Mouse (Mus musculus) intestine, postnatal 0 days (tissue): ENCODE data around the gene Gm5089. TPM values are rescaled to one million over a fixed set of nuclear protein-coding genes. Genes with fewer than 3 reads are reported as not detected.

Experiments used
- ATAC-seq: fragments of 200-750 bp; cut with Nextera tagmentation; 2 replicates; pipeline ENCODE4 v1.8.0; 2017; ENCODE audit warnings: mild to moderate bottlenecking, moderate TSS enrichment, moderate library complexity
- H3K27ac ChIP-seq: fragments of 300-500 bp; sonication (generic); 2 replicates; pipeline ENCODE4 v1.5.1; 2014; ENCODE audit warnings: mild to moderate bottlenecking, low read depth, low read length, moderate library complexity
- H3K27me3 ChIP-seq: fragments of 300-500 bp; sonication (generic); replicated peaks from 2 replicates; pipeline ENCODE4 v1.6.1; 2014; ENCODE audit warnings: low read length, mixed read lengths; ENCODE audit not compliant: control insufficient read depth, insufficient read depth
- H3K36me3 ChIP-seq: fragments of 300-500 bp; sonication (generic); 2 replicates; pipeline ENCODE4 v1.6.1; 2014; ENCODE audit warnings: mild to moderate bottlenecking, moderate library complexity; ENCODE audit not compliant: control insufficient read depth, insufficient read depth
- H3K4me1 ChIP-seq: fragments of 300-500 bp; sonication (generic); replicated peaks from 2 replicates; pipeline ENCODE4 v1.6.1; 2014; ENCODE audit warnings: antibody characterized with exemption, low read length, mixed read lengths; ENCODE audit not compliant: control insufficient read depth, insufficient read depth
- H3K4me2 ChIP-seq: fragments of 300-500 bp; sonication (generic); replicated peaks from 2 replicates; pipeline ENCODE4 v1.6.1; 2014; ENCODE audit warnings: low read depth, mild to moderate bottlenecking, moderate library complexity
- H3K4me3 ChIP-seq: fragments of 300-500 bp; sonication (generic); 2 replicates; pipeline ENCODE4 v1.5.1; 2014; ENCODE audit warnings: low read depth, low read length
- H3K9ac ChIP-seq: fragments of 300-500 bp; sonication (generic); 2 replicates; pipeline ENCODE4 v1.6.1; 2014; ENCODE audit warnings: mild to moderate bottlenecking, low read depth, low read length
- H3K9me3 ChIP-seq: fragments of 300-500 bp; sonication (generic); 2 replicates; pipeline ENCODE4 v1.6.1; 2016; ENCODE audit warnings: mixed run types; ENCODE audit not compliant: control insufficient read depth
- CTCF ChIP-seq: sonication (generic); IDR thresholded peaks from 2 replicates; pipeline ENCODE4 v1.5.1; 2016; ENCODE audit warnings: low read depth, mild to moderate bottlenecking, control low read depth, antibody characterized with exemption, moderate library complexity
- WGBS: fragments of 180-500 bp; shearing (Covaris S2); extraction: QIAGEN DNeasy Blood & Tissue Kit; methylation state at CpG from one replicate; pipeline ENCODE4 v1.1.7; 2014; 5-methylcytosine and 5-hydroxymethylcytosine counted together
- polyA plus RNA-seq: library from polyadenylated mRNA; unstranded; fragments of >200 nt; fragmentation: Nextera tagmentation; extraction: Ambion mirVana; gene quantifications from 2 replicates; pipeline ENCODE4 v1.2.1, GENCODE M21; 2015

The Gm5089 gene
- polyA plus RNA-seq, 1 experiment from 2014 or later = not detected

DNA sequence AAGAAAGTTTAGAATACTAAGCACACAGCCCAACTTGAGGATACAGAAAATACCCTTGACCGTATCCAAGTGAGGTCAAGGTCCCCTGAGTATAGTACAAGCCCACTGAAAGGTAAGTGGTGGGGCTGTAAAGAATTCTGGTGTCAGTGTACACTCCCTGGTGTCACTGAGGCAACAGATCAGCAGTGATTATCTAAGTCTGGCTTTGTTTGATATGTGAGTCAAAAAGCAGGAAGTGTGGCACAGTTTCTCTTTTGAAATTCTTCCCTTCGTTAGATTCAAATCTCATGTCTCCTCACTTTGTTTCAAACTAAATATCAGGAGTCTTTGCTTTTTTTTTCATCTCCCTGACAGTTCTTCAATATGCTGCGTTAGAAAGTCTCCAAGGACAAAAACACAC, 18.4 kb downstream of the Gm5089 start:
- 42% methylated on average over 3 of the region's 3 CpGs for WGBS
- no peaks in the 10 kb centered on the region for H3K36me3 ChIP-seq
- H3K9ac ChIP-seq = no peak overlapping the region
- no peak for ATAC-seq
- TF ChIP-seq CTCF = no peak
- H3K27me3 ChIP-seq = 0 out of 2 replicates have a peak, but pooled peaks cover 3% of the 10 kb centered on the region
- H3K4me1 ChIP-seq = no peaks in the 10 kb centered on the region
- H3K27ac ChIP-seq = no peak overlapping the region
- no peak overlapping the region for H3K4me3 ChIP-seq
- no peaks in the 10 kb centered on the region for H3K9me3 ChIP-seq
- H3K4me2 ChIP-seq = no peak overlapping the region

DNA sequence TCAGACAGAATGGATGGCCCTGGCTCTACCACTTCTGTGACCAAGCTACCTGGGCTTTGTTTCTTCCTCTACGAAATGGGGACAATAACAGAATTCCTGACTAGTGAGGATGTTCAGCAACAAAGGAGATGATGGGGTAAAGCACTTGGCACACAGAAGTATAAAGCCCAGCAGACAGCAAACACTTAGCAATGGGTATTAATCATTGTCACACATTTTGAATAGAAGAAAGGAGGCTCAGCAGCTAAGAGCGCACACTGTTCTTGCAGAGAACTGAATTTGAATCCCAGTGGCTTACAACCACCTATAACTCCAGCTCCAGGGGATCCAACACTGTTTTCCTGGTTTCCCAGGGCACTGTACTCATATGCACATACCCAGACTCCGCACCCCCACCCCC, 23.3 kb downstream of the Gm5089 start:
- Histone ChIP-seq H3K27ac (no peak overlapping the region), H3K27me3 (0 out of 2 replicates have a peak, but pooled peaks cover 3% of the 10 kb centered on the region), H3K4me3 (no peak overlapping the region), H3K4me2 (no peak overlapping the region), H3K9ac (no peak overlapping the region), H3K36me3 (no peaks in the 10 kb centered on the region), H3K9me3 (no peaks in the 10 kb centered on the region), H3K4me1 (no peaks in the 10 kb centered on the region)
- no peak for TF ChIP-seq CTCF
- WGBS = 75% methylated on average over 3 of the region's 3 CpGs
- no peak for ATAC-seq

DNA sequence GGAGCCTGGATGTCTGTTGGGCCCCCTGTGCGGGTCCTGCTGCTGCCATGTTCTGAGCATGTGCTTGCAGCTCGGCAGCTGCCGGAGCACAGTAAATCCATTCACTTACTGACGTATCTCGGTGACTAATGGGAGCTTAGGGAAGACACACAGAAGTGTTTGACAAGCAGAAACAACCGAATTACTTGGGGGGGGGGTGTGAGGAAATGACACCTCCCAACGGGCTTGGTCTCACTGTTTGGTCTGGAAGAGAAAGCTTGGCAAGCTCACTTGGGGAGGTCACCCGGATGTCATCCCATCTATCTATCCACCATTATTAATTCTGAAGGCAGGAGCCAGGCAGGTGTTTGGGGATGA, 23.7 kb downstream of the Gm5089 start:
- Histone ChIP-seq H3K36me3 (no peaks in the 10 kb centered on the region), H3K27ac (no peak overlapping the region), H3K4me2 (no peak overlapping the region), H3K4me3 (no peak overlapping the region), H3K9ac (no peak overlapping the region), H3K4me1 (no peaks in the 10 kb centered on the region), H3K27me3 (0 out of 2 replicates have a peak, but pooled peaks cover under 1% of the 10 kb centered on the region), H3K9me3 (no peaks in the 10 kb centered on the region)
- no peak for TF ChIP-seq CTCF
- 50% methylated on average over 8 of the region's 8 CpGs for WGBS
- ATAC-seq = no peak

DNA sequence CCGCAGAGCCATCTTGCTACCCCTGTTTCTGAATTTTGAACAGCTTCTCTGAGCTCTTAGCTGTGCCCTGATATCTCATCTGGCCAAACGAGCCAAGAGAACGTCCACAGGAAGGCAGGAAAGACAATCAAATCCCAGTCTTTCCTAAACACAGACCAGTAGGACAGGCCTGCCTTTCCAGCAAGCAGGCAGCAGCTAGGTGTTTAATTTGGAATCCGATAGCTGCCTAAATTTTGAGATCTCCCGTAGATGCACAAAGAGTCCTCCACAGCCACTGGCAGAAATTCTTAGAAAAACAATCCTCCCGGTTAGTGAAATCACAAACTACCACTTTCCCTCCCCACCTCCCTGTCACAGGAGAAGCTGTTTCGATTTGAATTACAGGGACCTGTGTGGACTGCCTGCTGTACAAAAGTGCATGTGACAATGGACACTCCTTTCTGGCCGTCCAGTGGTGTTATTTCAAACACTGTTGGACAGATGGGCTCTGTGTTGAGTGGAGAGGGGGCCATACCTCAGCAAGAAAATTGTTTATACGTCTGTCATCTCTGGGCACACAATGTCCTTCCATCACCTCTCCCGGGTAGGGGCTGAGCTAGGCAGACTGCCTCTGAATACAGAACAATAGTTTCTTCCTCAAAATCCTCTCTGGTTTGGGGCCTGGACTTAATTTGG, 24.2 kb downstream of the Gm5089 start:
- H3K4me2 ChIP-seq = no peak overlapping the region
- no peaks in the 10 kb centered on the region for H3K27me3 ChIP-seq
- H3K36me3 ChIP-seq = no peaks in the 10 kb centered on the region
- no peak overlapping the region for H3K27ac ChIP-seq
- H3K9ac ChIP-seq = no peak overlapping the region
- no peaks in the 10 kb centered on the region for H3K9me3 ChIP-seq
- no peak for TF ChIP-seq CTCF
- no peaks in the 10 kb centered on the region for H3K4me1 ChIP-seq
- WGBS = 48% methylated on average over 10 of the region's 10 CpGs
- H3K4me3 ChIP-seq = no peak overlapping the region
- no peak for ATAC-seq

DNA sequence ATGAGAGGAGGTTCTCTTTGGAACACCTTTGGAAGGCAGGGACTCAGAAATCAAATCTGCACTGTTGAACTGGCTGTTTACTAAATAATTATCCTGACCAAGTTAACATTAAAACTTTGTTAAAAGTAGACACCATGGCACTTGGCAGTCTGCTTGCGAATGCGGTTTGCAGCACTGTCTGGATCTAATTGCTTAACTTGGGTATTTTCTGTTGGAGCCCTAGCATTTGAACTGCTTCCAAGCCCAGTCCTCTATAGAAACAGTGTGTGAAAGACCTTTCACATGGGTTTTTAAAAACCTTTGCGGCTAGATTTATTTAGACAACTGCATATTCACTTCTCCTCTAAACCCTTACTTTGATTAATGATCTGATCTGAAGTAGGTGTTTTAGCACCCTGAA, 26.5 kb downstream of the Gm5089 start:
- H3K4me2 ChIP-seq = no peak overlapping the region
- 94% methylated on average over 3 of the region's 3 CpGs for WGBS
- H3K27ac ChIP-seq = no peak overlapping the region
- no peaks in the 10 kb centered on the region for H3K27me3 ChIP-seq
- H3K4me3 ChIP-seq = no peak overlapping the region
- no peak for ATAC-seq
- no peaks in the 10 kb centered on the region for H3K36me3 ChIP-seq
- no peak overlapping the region for H3K9ac ChIP-seq
- H3K4me1 ChIP-seq = no peaks in the 10 kb centered on the region
- no peaks in the 10 kb centered on the region for H3K9me3 ChIP-seq
- TF ChIP-seq CTCF = no peak

DNA sequence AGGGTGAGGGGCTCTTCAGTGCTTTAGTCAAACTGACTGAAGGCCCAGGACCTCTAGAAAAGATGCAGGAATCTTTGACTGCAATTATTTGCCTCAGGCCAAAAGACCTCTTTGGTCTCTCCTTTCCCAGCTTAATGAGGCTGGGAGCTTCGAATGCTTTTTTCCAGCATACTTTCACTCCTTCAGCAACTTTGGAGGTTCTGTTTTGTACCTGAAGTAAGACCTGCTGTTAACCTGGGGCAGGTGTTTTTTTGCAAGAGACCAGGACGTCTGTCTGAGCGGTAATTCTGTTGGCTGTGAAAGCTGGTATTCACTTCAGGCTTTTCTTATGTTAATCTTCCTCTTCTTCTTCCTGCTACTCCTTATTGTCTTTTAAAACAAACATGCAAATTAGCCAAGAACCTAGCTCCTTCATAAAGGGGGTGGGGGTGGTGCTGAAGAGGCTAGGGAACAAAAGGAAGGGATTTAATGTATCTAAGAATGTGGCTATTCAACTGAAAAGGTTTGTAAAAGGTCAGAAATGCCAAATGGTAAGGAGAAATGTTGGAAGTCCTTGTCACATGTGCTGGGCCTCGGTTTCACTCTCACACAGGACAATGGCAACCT, 34.6 kb downstream of the Gm5089 start:
- ATAC-seq = no peak
- Histone ChIP-seq H3K9me3 (no peaks in the 10 kb centered on the region), H3K27ac (no peak overlapping the region), H3K4me2 (no peak overlapping the region), H3K4me3 (no peak overlapping the region), H3K9ac (no peak overlapping the region), H3K27me3 (no peaks in the 10 kb centered on the region), H3K4me1 (no peaks in the 10 kb centered on the region), H3K36me3 (no peaks in the 10 kb centered on the region)
- TF ChIP-seq CTCF = no peak
- WGBS = 35% methylated on average over 4 of the region's 4 CpGs
